Mouse (Mus musculus) kidney, embryonic 15.5 days (tissue): ENCODE measurements at regions not wholly inside any gene's neighbourhood (a gene's known extent, or its start where the extent isn't known, plus 50 kb on each side); places are given as distances from the start of the nearest gene placed in this dataset.
"Not testable (repeated sequence)": the region's sequence is repeated elsewhere in the genome, so short reads cannot be mapped to it uniquely, and the experiment has no call there.

Experiments used
- ATAC-seq: fragments of 200-750 bp; cut with Nextera tagmentation; replicated peaks from 2 replicates; pipeline ENCODE4 v1.8.0; 2017; ENCODE audit warnings: moderate TSS enrichment; ENCODE audit not compliant: low FRiP score
- H3K27ac ChIP-seq: fragments of 300-500 bp; sonication (generic); 2 replicates; pipeline ENCODE4 v1.5.1; 2015; ENCODE audit warnings: mild to moderate bottlenecking, inconsistent platforms
- H3K27me3 ChIP-seq: fragments of 300-500 bp; sonication (generic); 2 replicates; pipeline ENCODE4 v1.6.1; 2015; ENCODE audit warnings: inconsistent platforms
- H3K36me3 ChIP-seq: fragments of 300-500 bp; sonication (generic); 2 replicates; pipeline ENCODE4 v1.6.1; 2015; ENCODE audit warnings: inconsistent platforms
- H3K4me1 ChIP-seq: fragments of 300-500 bp; sonication (generic); 2 replicates; pipeline ENCODE4 v1.6.1; 2015; ENCODE audit warnings: inconsistent platforms
- H3K4me2 ChIP-seq: fragments of 300-500 bp; sonication (generic); 2 replicates; pipeline ENCODE4 v1.6.1; 2015; ENCODE audit warnings: moderate library complexity, mild to moderate bottlenecking, inconsistent platforms
- H3K4me3 ChIP-seq: fragments of 300-500 bp; sonication (generic); replicated peaks from 2 replicates; pipeline ENCODE4 v1.5.1; 2015; ENCODE audit warnings: mild to moderate bottlenecking, inconsistent platforms
- H3K9ac ChIP-seq: fragments of 300-500 bp; sonication (generic); 2 replicates; pipeline ENCODE4 v1.6.1; 2015; ENCODE audit warnings: mild to moderate bottlenecking, inconsistent platforms
- H3K9me3 ChIP-seq: fragments of 300-500 bp; sonication (generic); replicated peaks from 2 replicates; pipeline ENCODE4 v1.6.1; 2016; ENCODE audit warnings: inconsistent platforms
- WGBS: fragments of 180-500 bp; shearing (Covaris S2); methylation state at CpG from one replicate; pipeline ENCODE4 v1.1.7; 2015; ENCODE audit warnings: mixed read lengths; 5-methylcytosine and 5-hydroxymethylcytosine counted together

DNA sequence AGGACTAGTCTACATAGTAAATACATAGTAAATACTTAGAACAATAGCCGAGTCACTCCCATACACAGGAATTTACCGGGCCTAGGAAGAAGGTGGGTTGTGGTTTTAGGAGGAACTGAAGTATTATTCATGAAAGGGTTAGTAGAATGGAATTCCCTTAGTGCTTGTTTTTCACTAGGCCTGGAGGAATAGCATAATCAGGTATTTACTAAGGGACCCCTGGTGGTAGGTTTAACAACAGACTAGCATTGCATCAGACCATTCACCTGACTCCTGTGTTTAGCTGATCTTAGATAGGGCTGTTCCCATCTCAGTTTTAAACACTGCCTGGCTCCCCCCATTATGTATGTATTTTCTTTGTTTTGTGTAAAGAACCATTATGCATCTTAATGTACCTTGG is 339.0 kb downstream of the Dync2h1 start:
- 89% methylated on average over 2 of the region's 2 CpGs for WGBS
- not testable (repeated sequence) for H3K4me2 ChIP-seq, H3K4me3 ChIP-seq, H3K27ac ChIP-seq, H3K9ac ChIP-seq, ATAC-seq, H3K36me3 ChIP-seq, H3K9me3 ChIP-seq, H3K4me1 ChIP-seq, H3K27me3 ChIP-seq

- 76% methylated on average over 5 of the region's 5 CpGs for WGBS
- not testable (repeated sequence) for H3K27ac ChIP-seq, H3K9ac ChIP-seq, H3K4me3 ChIP-seq, ATAC-seq, H3K36me3 ChIP-seq, H3K9me3 ChIP-seq, H3K4me2 ChIP-seq, H3K27me3 ChIP-seq, H3K4me1 ChIP-seq
Observed at GRCm38 (mm10) chr9:6834936-6835335, 349.3 kb downstream of the Dync2h1 start.

GRCm38 (mm10) chr9:6834470-6834869 is 349.8 kb downstream of the Dync2h1 start:
- H3K36me3 ChIP-seq: no peaks in the 10 kb centered on the region
- H3K9me3 ChIP-seq: no peaks in the 10 kb centered on the region
- no peak for ATAC-seq
- H3K27me3 ChIP-seq: no peaks in the 10 kb centered on the region
- H3K4me2 ChIP-seq: no peak overlapping the region
- H3K4me1 ChIP-seq: no peaks in the 10 kb centered on the region
- no peak overlapping the region for H3K27ac ChIP-seq
- WGBS: 73% methylated on average over 5 of the region's 5 CpGs
- H3K9ac ChIP-seq: no peak overlapping the region
- H3K4me3 ChIP-seq: no peak overlapping the region

DNA sequence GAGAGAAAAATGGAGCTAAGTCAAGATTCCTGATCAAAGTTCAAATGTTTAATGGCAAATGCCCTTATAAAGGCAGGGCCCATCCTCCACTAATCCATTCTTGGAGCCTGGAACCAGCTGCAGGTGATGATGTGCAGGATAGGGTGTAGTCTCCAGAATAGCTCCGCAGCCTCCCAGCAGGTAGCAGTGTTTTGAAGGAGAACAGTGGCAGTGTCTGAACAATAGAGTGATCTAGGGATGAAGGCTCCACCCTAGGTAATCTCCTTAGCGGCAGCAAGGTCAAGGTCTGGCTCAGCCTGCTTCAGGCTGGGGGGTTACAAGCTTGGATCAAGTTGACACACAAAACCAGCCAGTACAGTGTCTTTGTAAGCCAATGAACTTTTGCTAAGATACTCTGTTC is 351.4 kb downstream of the Dync2h1 start:
- Histone ChIP-seq H3K4me3 (no peak overlapping the region), H3K4me2 (no peak overlapping the region), H3K27me3 (no peaks in the 10 kb centered on the region), H3K9ac (no peak overlapping the region), H3K9me3 (no peaks in the 10 kb centered on the region), H3K36me3 (no peaks in the 10 kb centered on the region), H3K4me1 (no peaks in the 10 kb centered on the region), H3K27ac (no peak overlapping the region)
- no peak for ATAC-seq
- whole genome bisulfite sequencing: 62% methylated on average over 2 of the region's 2 CpGs

- not testable (repeated sequence) for ATAC-seq, H3K4me1 ChIP-seq, H3K27me3 ChIP-seq, H3K27ac ChIP-seq, H3K36me3 ChIP-seq, H3K4me2 ChIP-seq, H3K4me3 ChIP-seq, H3K9ac ChIP-seq, H3K9me3 ChIP-seq
- 80% methylated on average over 6 of the region's 6 CpGs for WGBS
Observed at GRCm38 (mm10) chr9:6831642-6832041, 352.6 kb downstream of the Dync2h1 start.

- Histone ChIP-seq H3K27ac (no peak overlapping the region), H3K36me3 (no peaks in the 10 kb centered on the region), H3K9ac (no peak overlapping the region), H3K9me3 (no peaks in the 10 kb centered on the region), H3K27me3 (no peaks in the 10 kb centered on the region), H3K4me3 (no peak overlapping the region), H3K4me2 (no peak overlapping the region), H3K4me1 (no peaks in the 10 kb centered on the region)
- 83% methylated on average over 3 of the region's 3 CpGs for WGBS
- no peak for ATAC-seq
Observed at GRCm38 (mm10) chr9:6826581-6826980, 357.7 kb downstream of the Dync2h1 start.

DNA sequence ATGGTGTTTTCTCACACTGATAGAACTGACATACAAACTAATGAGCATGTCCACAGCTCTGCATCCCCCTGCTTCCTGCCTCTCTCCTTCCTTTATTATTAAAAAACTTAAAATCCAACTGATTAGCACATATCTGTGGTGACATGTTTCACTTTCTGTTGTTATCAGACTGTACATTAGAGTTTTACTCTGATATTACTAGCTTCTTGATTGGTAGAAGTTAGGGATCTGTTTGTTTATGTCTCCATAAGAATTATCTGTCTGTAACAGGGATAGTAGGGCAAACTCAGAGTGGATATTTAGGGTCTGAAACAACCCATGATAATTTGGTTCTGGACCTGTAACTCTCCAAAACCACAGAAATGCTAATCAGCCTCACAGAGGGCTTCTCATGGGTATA is 358.6 kb downstream of the Dync2h1 start:
- Histone ChIP-seq H3K27ac (no peak overlapping the region), H3K4me3 (no peak overlapping the region), H3K36me3 (no peaks in the 10 kb centered on the region), H3K9me3 (no peaks in the 10 kb centered on the region), H3K4me1 (no peaks in the 10 kb centered on the region), H3K9ac (no peak overlapping the region), H3K27me3 (no peaks in the 10 kb centered on the region), H3K4me2 (no peak overlapping the region)
- no peak for ATAC-seq

DNA sequence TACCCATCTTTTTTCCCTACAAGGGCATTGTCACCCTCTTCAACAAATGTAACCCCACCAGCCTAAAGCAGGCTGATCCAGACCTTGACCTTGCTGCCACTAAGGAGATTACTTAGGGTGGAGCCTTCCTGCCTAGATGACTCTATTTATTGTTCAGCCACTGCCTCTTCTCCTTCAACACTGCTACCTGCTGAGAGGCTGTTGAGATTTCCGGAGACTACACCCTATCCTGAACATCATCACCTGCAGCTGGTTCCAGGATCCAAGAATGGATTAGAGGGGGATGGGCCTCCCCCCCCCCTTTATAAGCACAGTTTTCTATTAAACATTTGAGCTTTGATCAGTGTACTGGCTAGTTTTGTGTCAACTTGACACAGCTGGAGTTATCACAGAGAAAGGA is 360.3 kb downstream of the Dync2h1 start:
- not testable (repeated sequence) for H3K36me3 ChIP-seq, H3K4me2 ChIP-seq, H3K27ac ChIP-seq, H3K9ac ChIP-seq, H3K4me1 ChIP-seq, H3K27me3 ChIP-seq, ATAC-seq, H3K9me3 ChIP-seq, H3K4me3 ChIP-seq
- 87% methylated on average over 1 of the region's 1 CpGs for WGBS

DNA sequence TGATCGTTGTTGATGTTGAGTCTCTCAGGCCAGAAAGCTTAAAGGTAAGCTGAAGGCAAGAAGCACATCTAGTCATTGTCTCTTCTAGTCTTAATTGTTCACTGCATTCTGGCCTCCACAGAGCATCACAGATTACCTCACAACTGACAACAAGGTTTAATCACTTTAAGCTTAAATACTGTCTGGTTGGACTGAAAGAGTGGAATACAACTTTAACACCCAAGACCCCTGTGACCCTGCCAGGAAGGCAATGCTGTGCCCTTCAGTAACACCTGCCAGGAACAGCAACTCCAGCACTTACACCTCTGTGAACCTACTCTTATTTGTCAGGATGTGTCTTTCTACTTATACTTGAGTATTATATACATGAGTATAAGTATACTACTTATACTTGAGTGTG is 360.7 kb downstream of the Dync2h1 start:
- no peak overlapping the region for H3K4me3 ChIP-seq
- H3K4me1 ChIP-seq: no peaks in the 10 kb centered on the region
- no peak overlapping the region for H3K4me2 ChIP-seq
- H3K36me3 ChIP-seq: no peaks in the 10 kb centered on the region
- ATAC-seq: no peak
- 86% methylated on average over 1 of the region's 1 CpGs for WGBS
- no peak overlapping the region for H3K27ac ChIP-seq
- no peak overlapping the region for H3K9ac ChIP-seq
- no peaks in the 10 kb centered on the region for H3K9me3 ChIP-seq
- H3K27me3 ChIP-seq: no peaks in the 10 kb centered on the region

- Histone ChIP-seq H3K9ac (no peak overlapping the region), H3K9me3 (no peaks in the 10 kb centered on the region), H3K4me2 (no peak overlapping the region), H3K4me3 (no peak overlapping the region), H3K36me3 (no peaks in the 10 kb centered on the region), H3K27me3 (no peaks in the 10 kb centered on the region), H3K4me1 (no peaks in the 10 kb centered on the region), H3K27ac (no peak overlapping the region)
- ATAC-seq: no peak
- WGBS: 54% methylated on average over 2 of the region's 2 CpGs
Observed at GRCm38 (mm10) chr9:6776671-6777070, 407.6 kb downstream of the Dync2h1 start.

GRCm38 (mm10) chr9:6741478-6741877 is 442.8 kb downstream of the Dync2h1 start:
- no peak overlapping the region for H3K4me3 ChIP-seq
- WGBS: 81% methylated on average over 1 of the region's 1 CpGs
- no peak overlapping the region for H3K27ac ChIP-seq
- H3K9ac ChIP-seq: no peak overlapping the region
- no peak for ATAC-seq
- H3K36me3 ChIP-seq: no peaks in the 10 kb centered on the region
- no peaks in the 10 kb centered on the region for H3K27me3 ChIP-seq
- no peak overlapping the region for H3K4me2 ChIP-seq
- no peaks in the 10 kb centered on the region for H3K4me1 ChIP-seq
- H3K9me3 ChIP-seq: no peaks in the 10 kb centered on the region

DNA sequence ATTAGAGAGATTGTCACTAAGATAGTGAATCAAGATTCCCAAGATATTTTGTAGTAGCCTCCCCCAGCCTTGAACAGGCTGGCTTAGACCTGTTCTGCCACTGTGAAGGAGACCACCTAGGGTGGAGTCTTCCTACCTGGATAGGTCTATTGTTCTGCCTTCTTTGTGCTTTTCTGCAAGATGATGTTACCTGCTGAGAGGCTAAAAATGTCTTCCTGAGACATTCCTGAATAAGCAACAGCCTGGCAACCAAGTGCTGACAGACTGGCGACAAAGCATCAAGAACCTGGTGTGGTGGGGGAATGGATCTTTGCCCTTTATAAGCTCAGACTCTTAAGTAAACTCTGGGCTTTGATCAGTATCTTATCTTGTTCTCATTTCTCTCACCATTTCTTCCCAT is 447.8 kb downstream of the Dync2h1 start:
- 87% methylated on average over 1 of the region's 1 CpGs for WGBS

DNA sequence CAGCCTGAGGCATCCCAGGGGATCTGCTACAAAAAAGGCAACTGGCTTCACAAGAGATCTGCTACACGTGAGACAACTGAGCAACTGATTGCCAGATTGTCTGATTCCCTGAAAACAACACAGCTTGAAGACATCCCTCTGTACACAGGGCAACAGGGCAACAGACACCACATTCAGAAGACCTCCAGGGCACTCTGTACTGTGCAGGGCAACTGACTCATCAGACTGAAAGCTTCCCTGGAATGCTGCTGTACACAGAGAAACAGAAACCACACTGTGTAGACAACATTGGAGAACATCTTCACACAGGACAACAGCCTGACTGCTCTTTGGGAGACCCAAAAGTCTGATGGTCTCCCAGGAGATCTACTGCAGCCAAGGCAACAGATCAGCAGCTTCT is 456.8 kb upstream of the Ddi1 start:
- Histone ChIP-seq H3K36me3 (no peaks in the 10 kb centered on the region), H3K4me2 (no peak overlapping the region), H3K9me3 (no peaks in the 10 kb centered on the region), H3K4me3 (no peak overlapping the region), H3K9ac (no peak overlapping the region), H3K27me3 (no peaks in the 10 kb centered on the region), H3K4me1 (no peaks in the 10 kb centered on the region), H3K27ac (no peak overlapping the region)
- 63% methylated on average over 1 of the region's 1 CpGs for WGBS
- ATAC-seq: no peak

More for the DNA sequence above, 447.8 kb downstream of the Dync2h1 start:
- no peak overlapping the region for H3K4me3 ChIP-seq
- no peak overlapping the region for H3K4me2 ChIP-seq
- H3K9ac ChIP-seq: no peak overlapping the region
- no peaks in the 10 kb centered on the region for H3K36me3 ChIP-seq
- H3K9me3 ChIP-seq: no peaks in the 10 kb centered on the region
- no peak overlapping the region for H3K27ac ChIP-seq
- no peak for ATAC-seq
- no peaks in the 10 kb centered on the region for H3K4me1 ChIP-seq
- no peaks in the 10 kb centered on the region for H3K27me3 ChIP-seq
